Mouse (Mus musculus) small intestine, adult 2 months (tissue): ENCODE data around the gene C2cd3.

Source experiments
- CTCF ChIP-seq: fragments of 200-500 bp; IDR thresholded peaks from 2 replicates; pipeline ENCODE4 v1.5.1; 2012; ENCODE audit warnings: low read depth, mild to moderate bottlenecking, control low read depth, inconsistent platforms, low read length, moderate library complexity, mixed read lengths; ENCODE audit not compliant: insufficient replicate concordance, insufficient read length; ENCODE audit errors: extremely low read depth
- POLR2A ChIP-seq: fragments of 200-500 bp; IDR thresholded peaks from 2 replicates; pipeline ENCODE4 v1.6.1; 2012; ENCODE audit warnings: low read depth, mild to moderate bottlenecking, control low read depth, inconsistent platforms, low read length, moderate library complexity

DNA sequence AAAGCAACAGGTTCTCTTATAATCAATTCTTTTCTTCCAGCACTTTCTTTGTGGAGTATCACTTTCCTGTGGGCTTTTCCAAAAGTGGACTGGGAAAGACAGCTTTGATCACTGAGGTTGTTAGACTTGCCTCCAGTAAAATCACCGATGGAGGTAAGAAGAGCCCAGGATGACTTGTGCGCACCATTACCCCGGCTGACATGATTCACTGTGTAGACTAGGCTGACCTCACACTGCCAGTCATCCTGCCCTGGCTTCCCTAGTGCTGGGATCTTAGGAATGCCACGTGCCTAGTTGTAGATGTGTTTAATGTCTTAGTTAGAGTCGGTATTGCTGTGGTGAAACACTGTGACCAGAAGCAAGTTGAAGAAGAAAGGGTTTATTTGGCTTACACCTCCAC lies 35.6 kb downstream of the C2cd3 start:
- TF ChIP-seq POLR2A (no peak), CTCF (no peak)
